Mouse (Mus musculus) forebrain, embryonic 12.5 days (tissue): ENCODE data around the gene Arl15. TPM values are rescaled to one million over a fixed set of nuclear protein-coding genes. Genes with fewer than 3 reads are reported as not detected.

Experiments used
- ATAC-seq: fragments of 200-750 bp; cut with Nextera tagmentation; 2 replicates; pipeline ENCODE4 v1.8.0; 2017; ENCODE audit warnings: moderate TSS enrichment; ENCODE audit not compliant: low FRiP score
- H3K27ac ChIP-seq: fragments of 300-500 bp; sonication (generic); 2 replicates; pipeline ENCODE4 v1.5.1; 2016; ENCODE audit warnings: mild to moderate bottlenecking
- H3K27me3 ChIP-seq: fragments of 300-500 bp; sonication (generic); 2 replicates; pipeline ENCODE4 v1.6.1; 2016; ENCODE audit warnings: mild to moderate bottlenecking
- H3K36me3 ChIP-seq: fragments of 300-500 bp; sonication (generic); replicated peaks from 2 replicates; pipeline ENCODE4 v1.6.1; 2016; ENCODE audit warnings: mild to moderate bottlenecking
- H3K4me1 ChIP-seq: fragments of 300-500 bp; sonication (generic); 2 replicates; pipeline ENCODE4 v1.6.1; 2016
- H3K4me2 ChIP-seq: fragments of 300-500 bp; sonication (generic); 2 replicates; pipeline ENCODE4 v1.6.1; 2016; ENCODE audit warnings: mild to moderate bottlenecking, moderate library complexity
- H3K4me3 ChIP-seq: fragments of 300-500 bp; sonication (generic); replicated peaks from 2 replicates; pipeline ENCODE4 v1.5.1; 2016; ENCODE audit warnings: mild to moderate bottlenecking
- H3K9ac ChIP-seq: fragments of 300-500 bp; sonication (generic); 2 replicates; pipeline ENCODE4 v1.6.1; 2016; ENCODE audit warnings: mild to moderate bottlenecking
- H3K9me3 ChIP-seq: fragments of 300-500 bp; sonication (generic); 2 replicates; pipeline ENCODE4 v1.6.1; 2016
- WGBS: fragments of 180-500 bp; shearing (Covaris S2); methylation state at CpG from one replicate; pipeline ENCODE4 v1.1.7; 2016; 5-methylcytosine and 5-hydroxymethylcytosine counted together
- polyA plus RNA-seq: library from polyadenylated mRNA; unstranded; fragments of >200 nt; fragmentation: Nextera tagmentation; extraction: Ambion mirVana; gene quantifications from 2 replicates; pipeline ENCODE4 v1.2.1, GENCODE M21; 2016

The Arl15 gene
- polyA plus RNA-seq, 1 experiment from 2014 or later, result 16.9 TPM

- WGBS, result 88% methylated on average over 10 of the region's 10 CpGs
- no peaks in the 10 kb centered on the region for H3K9me3 ChIP-seq
- no peak overlapping the region for H3K4me3 ChIP-seq
- H3K4me2 ChIP-seq, result no peak overlapping the region
- H3K27me3 ChIP-seq, result no peaks in the 10 kb centered on the region
- H3K9ac ChIP-seq, result no peak overlapping the region
- ATAC-seq, result no peak
- H3K27ac ChIP-seq, result no peak overlapping the region
- no peaks in the 10 kb centered on the region for H3K36me3 ChIP-seq
- H3K4me1 ChIP-seq, result peaks cover 4% of the 10 kb centered on the region; the same call in 1 of the 2 replicates
Measured at GRCm38 (mm10) chr13:114087696-114088465, 293.6 kb downstream of the Arl15 start.

GRCm38 (mm10) chr13:114090786-114091185 is 296.5 kb downstream of the Arl15 start:
- no peak overlapping the region for H3K4me3 ChIP-seq
- H3K9ac ChIP-seq, result no peak overlapping the region
- no peaks in the 10 kb centered on the region for H3K27me3 ChIP-seq
- WGBS, result 89% methylated on average over 6 of the region's 6 CpGs
- ATAC-seq, result no peak
- no peak overlapping the region for H3K27ac ChIP-seq
- H3K36me3 ChIP-seq, result no peaks in the 10 kb centered on the region
- H3K9me3 ChIP-seq, result no peaks in the 10 kb centered on the region
- peaks cover 4% of the 10 kb centered on the region; the same call in 1 of the 2 replicates for H3K4me1 ChIP-seq
- no peak overlapping the region for H3K4me2 ChIP-seq

DNA sequence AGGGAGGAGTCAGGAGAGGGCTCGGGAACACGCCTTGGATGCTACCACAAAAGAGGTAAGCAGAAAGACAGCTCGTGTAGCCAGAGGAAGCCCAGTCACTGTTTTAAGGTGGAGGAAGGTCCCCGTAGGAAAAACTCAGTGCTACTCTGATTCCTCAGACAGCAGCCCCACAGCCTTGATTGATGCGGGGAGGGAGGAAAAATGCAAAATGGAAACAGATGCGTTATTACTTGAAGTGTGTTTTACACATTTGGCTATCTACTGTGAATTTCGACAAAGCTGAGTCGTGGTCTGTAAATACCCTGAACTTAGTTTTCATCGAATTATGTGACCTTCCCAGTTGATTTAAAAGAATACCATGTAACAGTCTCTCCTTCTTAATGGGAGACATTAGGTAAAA is 296.9 kb downstream of the Arl15 start:
- no peak overlapping the region for H3K4me2 ChIP-seq
- H3K27ac ChIP-seq, result no peak overlapping the region
- no peak overlapping the region for H3K9ac ChIP-seq
- 82% methylated on average over 9 of the region's 9 CpGs for WGBS
- H3K4me1 ChIP-seq, result peaks cover 4% of the 10 kb centered on the region; the same call in 1 of the 2 replicates
- H3K36me3 ChIP-seq, result no peaks in the 10 kb centered on the region
- ATAC-seq, result no peak
- H3K27me3 ChIP-seq, result no peaks in the 10 kb centered on the region
- no peaks in the 10 kb centered on the region for H3K9me3 ChIP-seq
- no peak overlapping the region for H3K4me3 ChIP-seq

DNA sequence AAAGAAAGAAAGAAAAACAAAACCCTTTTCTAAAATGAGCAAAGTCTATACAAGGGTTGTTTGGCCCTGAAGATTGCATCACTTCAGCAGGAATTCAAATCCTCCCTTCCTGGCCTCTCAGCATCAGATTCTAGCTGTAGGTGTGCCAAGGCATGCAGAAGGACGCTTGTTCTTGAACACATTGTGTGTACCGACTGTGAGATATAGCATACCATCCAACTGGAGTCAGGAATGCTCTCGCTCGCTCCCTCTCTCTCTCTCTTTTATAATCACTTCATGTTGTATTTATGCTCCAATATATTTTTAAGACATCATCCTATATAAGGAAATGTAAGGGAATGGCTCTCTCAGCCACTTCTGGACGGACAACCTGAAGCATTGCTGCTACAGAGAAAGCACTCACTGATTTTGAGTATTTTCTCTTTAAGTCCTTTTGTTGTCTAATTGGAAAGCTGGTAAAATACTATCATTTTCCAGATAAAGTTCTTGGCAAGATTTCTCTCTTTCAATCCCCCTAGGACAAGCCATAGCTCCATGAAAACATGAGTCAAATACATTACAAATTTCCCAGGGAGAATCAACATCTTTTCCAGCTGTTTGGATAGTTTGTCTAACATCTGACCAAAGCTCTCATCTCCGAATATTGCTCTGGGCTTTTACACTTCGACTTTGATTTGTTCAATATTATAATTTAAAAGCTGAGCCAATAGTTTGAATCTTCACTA is 300.0 kb downstream of the Arl15 start:
- 93% methylated on average over 7 of the region's 7 CpGs for WGBS
- Histone ChIP-seq H3K9ac (no peak overlapping the region), H3K27ac (no peak overlapping the region)

DNA sequence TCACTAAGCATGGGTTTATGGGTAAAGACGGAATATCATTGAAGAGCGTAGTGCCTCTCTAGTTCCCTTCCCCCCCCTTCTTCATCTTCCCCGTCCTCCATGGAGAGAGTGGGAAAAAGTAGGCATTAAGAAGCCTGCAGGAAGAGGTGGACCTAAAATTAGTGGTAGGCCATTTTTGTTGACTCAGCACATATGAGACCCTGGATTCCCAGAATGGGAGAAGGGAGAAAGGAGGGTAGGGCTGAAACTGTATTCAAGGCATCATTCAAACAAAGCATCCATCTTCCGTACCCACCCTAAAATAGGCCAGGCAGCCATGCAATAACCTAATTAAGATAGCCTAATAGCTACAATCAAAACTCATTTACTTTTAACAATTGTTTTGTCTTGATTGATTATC is 301.1 kb downstream of the Arl15 start:
- no peaks in the 10 kb centered on the region for H3K27me3 ChIP-seq
- H3K36me3 ChIP-seq, result no peaks in the 10 kb centered on the region
- no peak for ATAC-seq
- no peak overlapping the region for H3K4me3 ChIP-seq
- H3K9ac ChIP-seq, result no peak overlapping the region
- H3K27ac ChIP-seq, result no peak overlapping the region
- H3K4me1 ChIP-seq, result no peaks in the 10 kb centered on the region
- H3K9me3 ChIP-seq, result no peaks in the 10 kb centered on the region
- no peak overlapping the region for H3K4me2 ChIP-seq
- WGBS, result 86% methylated on average over 4 of the region's 4 CpGs

More for the DNA sequence above, 300.0 kb downstream of the Arl15 start:
- Histone ChIP-seq H3K36me3 (no peaks in the 10 kb centered on the region), H3K4me3 (no peak overlapping the region), H3K27me3 (no peaks in the 10 kb centered on the region), H3K4me1 (no peaks in the 10 kb centered on the region), H3K9me3 (no peaks in the 10 kb centered on the region), H3K4me2 (no peak overlapping the region)
- ATAC-seq, result no peak

DNA sequence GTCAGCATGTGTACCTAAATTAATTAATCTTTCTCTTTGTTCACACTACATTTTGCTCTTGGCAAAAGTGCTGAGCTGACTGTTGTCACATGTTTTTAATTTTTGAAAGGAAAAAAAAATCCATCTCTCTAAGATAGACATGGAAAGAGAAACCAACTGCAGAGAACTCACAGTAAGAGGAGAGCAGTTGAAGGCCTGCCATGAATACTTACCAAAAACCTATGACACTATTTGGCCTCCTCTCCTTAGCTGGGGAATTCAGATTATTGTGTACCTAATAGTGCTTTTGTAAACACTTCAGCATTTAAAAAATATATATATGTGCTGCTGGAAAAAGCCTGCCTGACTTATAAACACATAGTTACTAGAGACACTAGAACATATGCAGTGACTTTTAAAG is 302.1 kb downstream of the Arl15 start:
- Histone ChIP-seq H3K9me3 (no peaks in the 10 kb centered on the region), H3K4me2 (no peak overlapping the region), H3K36me3 (no peaks in the 10 kb centered on the region), H3K27me3 (no peaks in the 10 kb centered on the region), H3K4me3 (no peak overlapping the region), H3K9ac (no peak overlapping the region), H3K4me1 (no peaks in the 10 kb centered on the region), H3K27ac (no peak overlapping the region)
- ATAC-seq, result no peak

DNA sequence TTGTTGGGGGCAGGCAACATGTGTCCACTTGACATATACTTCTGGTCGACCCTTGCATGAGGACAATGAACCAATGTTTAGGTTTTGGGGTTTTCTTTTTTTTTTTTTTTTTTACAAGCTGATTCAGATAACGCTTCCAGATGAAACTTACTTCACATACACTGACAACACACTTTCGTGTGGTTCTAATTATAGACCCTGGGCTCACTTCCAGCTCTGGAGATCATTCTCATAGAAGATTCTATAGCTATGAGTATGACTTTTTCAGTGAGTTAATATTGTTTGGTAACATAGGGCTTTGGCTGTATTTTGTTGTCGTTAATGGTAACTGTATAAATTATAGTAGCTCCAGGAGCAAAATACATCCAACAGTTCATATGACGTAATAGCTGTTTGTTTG is 306.9 kb downstream of the Arl15 start:
- WGBS, result 91% methylated on average over 5 of the region's 5 CpGs

DNA sequence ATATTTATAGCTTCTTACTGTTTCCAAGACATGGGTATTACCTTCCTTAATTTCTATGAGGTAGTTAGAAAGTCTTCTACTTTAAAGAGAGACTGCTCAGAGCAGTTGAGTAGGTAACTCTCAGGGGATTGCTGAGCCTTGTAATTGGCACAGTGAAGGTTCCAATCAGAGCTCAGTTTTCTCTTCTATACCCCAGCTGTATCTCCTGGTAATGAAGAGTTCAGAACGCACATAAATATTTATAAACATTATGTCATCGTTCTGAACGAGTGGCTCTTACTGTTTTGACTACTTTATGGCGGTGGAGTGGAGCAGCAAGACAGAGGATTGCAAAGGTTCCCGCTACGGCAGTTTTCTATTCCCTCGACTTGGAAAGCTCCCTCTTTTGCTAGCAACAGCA is 311.8 kb downstream of the Arl15 start:
- Histone ChIP-seq H3K9me3 (no peaks in the 10 kb centered on the region), H3K27me3 (no peaks in the 10 kb centered on the region), H3K27ac (no peak overlapping the region), H3K36me3 (no peaks in the 10 kb centered on the region), H3K4me1 (peaks cover 9% of the 10 kb centered on the region; the same call in 1 of the 2 replicates), H3K4me2 (no peak overlapping the region), H3K4me3 (no peak overlapping the region), H3K9ac (no peak overlapping the region)
- WGBS, result 39% methylated on average over 7 of the region's 7 CpGs
- ATAC-seq, result no peak

More for the DNA sequence above, 306.9 kb downstream of the Arl15 start:
- no peaks in the 10 kb centered on the region for H3K36me3 ChIP-seq
- no peak overlapping the region for H3K27ac ChIP-seq
- no peak overlapping the region for H3K4me2 ChIP-seq
- H3K9me3 ChIP-seq, result no peaks in the 10 kb centered on the region
- no peaks in the 10 kb centered on the region for H3K27me3 ChIP-seq
- no peaks in the 10 kb centered on the region for H3K4me1 ChIP-seq
- no peak for ATAC-seq
- H3K9ac ChIP-seq, result no peak overlapping the region
- no peak overlapping the region for H3K4me3 ChIP-seq

DNA sequence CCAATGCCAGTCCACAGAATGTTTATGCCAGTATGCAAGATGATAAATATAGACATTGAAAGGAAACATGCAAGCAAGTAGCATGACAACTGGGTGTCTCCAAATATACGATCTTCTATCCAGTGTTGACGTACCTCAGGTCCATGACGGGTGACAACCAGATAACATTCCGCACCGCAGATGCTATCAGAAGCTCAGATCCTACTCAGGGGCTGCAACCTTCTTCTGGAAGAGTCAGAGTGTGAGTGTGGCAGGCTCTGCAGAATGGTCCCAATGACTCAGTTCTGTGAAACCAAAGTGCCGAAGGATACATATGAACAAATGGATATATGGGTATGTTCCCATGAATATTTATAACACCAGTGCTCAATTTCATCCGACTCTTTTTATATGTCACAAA is 313.2 kb downstream of the Arl15 start:
- H3K27me3 ChIP-seq, result no peaks in the 10 kb centered on the region
- no peaks in the 10 kb centered on the region for H3K36me3 ChIP-seq
- H3K4me2 ChIP-seq, result no peak overlapping the region
- 92% methylated on average over 7 of the region's 7 CpGs for WGBS
- no peak for ATAC-seq
- H3K9me3 ChIP-seq, result no peaks in the 10 kb centered on the region
- no peak overlapping the region for H3K9ac ChIP-seq
- peaks cover 9% of the 10 kb centered on the region; the same call in 1 of the 2 replicates for H3K4me1 ChIP-seq
- H3K4me3 ChIP-seq, result no peak overlapping the region
- no peak overlapping the region for H3K27ac ChIP-seq

DNA sequence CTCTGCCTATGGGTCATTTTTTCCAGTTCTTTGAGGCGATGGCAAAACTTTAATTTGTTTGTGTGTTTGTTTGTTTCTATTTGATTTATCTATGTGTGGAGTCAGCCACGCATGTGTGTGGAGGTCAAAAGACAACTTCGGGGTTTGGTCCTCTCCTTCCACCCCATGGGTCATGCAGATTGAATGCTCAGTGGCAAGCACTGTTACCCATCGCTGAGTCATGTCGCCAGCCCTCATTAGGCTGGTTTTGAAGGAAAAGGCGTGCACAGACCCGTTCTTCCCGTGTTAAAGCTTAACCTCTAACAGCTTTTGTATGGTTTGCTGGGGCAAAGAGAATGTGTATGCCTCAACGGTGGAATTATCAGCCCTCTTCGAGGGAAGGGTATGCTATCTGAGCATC is 315.1 kb downstream of the Arl15 start:
- Histone ChIP-seq H3K27ac (no peak overlapping the region), H3K9me3 (no peaks in the 10 kb centered on the region), H3K4me2 (no peak overlapping the region), H3K27me3 (no peaks in the 10 kb centered on the region), H3K4me3 (no peak overlapping the region), H3K36me3 (no peaks in the 10 kb centered on the region), H3K9ac (no peak overlapping the region), H3K4me1 (peaks cover 9% of the 10 kb centered on the region; the same call in 1 of the 2 replicates)
- 61% methylated on average over 10 of the region's 10 CpGs for WGBS
- ATAC-seq, result peak; percentile 47; the same call in 1 of the 2 replicates

- H3K9me3 ChIP-seq, result no peaks in the 10 kb centered on the region
- no peaks in the 10 kb centered on the region for H3K36me3 ChIP-seq
- 34% methylated on average over 4 of the region's 4 CpGs for WGBS
- H3K4me2 ChIP-seq, result no peak overlapping the region
- H3K4me1 ChIP-seq, result peaks cover 9% of the 10 kb centered on the region; the same call in 1 of the 2 replicates
- H3K4me3 ChIP-seq, result no peak overlapping the region
- H3K27ac ChIP-seq, result no peak overlapping the region
- peak; percentile 81 for ATAC-seq
- no peaks in the 10 kb centered on the region for H3K27me3 ChIP-seq
- no peak overlapping the region for H3K9ac ChIP-seq
Measured at GRCm38 (mm10) chr13:114109845-114110244, 315.5 kb downstream of the Arl15 start.

- Histone ChIP-seq H3K27ac (no peak overlapping the region), H3K4me1 (peaks cover 9% of the 10 kb centered on the region; the same call in 1 of the 2 replicates), H3K9ac (no peak overlapping the region), H3K4me3 (no peak overlapping the region), H3K9me3 (no peaks in the 10 kb centered on the region), H3K4me2 (no peak overlapping the region), H3K27me3 (no peaks in the 10 kb centered on the region), H3K36me3 (no peaks in the 10 kb centered on the region)
- no peak for ATAC-seq
- 64% methylated on average over 2 of the region's 2 CpGs for WGBS
Measured at GRCm38 (mm10) chr13:114113516-114113915, 319.2 kb downstream of the Arl15 start.
